Mouse (Mus musculus) ES-E14 (cell line): ENCODE data around the gene Cep152. TPM values are rescaled to one million over a fixed set of nuclear protein-coding genes. Genes with fewer than 3 reads are reported as not detected.

Experiments used
- DNase-seq: peaks from one replicate; pipeline ENCODE4 v3.0.0-alpha.2; 2013; ENCODE audit warnings: low read depth, low spot score
- H3K27ac ChIP-seq: 2 replicates; pipeline ENCODE4 v1.5.1; 2012; ENCODE audit warnings: low read depth, mild to moderate bottlenecking, low read length, moderate library complexity, mixed read lengths; ENCODE audit not compliant: poor library complexity, insufficient read depth, severe bottlenecking
- H3K36me3 ChIP-seq: 2 replicates; pipeline ENCODE4 v1.6.1; 2012; ENCODE audit warnings: mild to moderate bottlenecking, low read length, moderate library complexity, mixed read lengths; ENCODE audit not compliant: control insufficient read depth, poor library complexity, insufficient read depth, severe bottlenecking
- H3K4me1 ChIP-seq, 2 experiments: fragments of 150-350 bp in 1 of 2; sonication (generic) in 1 of 2; 2 replicates each; pipeline ENCODE4 v1.6.1; 2012; ENCODE audit warnings: low read length in 2 of 2, mild to moderate bottlenecking in 1 of 2, mixed read lengths in 1 of 2; ENCODE audit not compliant: control insufficient read depth in 2 of 2, insufficient read depth in 2 of 2, poor library complexity in 1 of 2
- H3K4me3 ChIP-seq, 2 experiments: fragments of 150-350 bp in 1 of 2; sonication (generic) in 1 of 2; 2 replicates each; pipeline ENCODE4 v1.5.1; 2012; ENCODE audit warnings: low read length in 2 of 2, low read depth in 1 of 2, mild to moderate bottlenecking in 1 of 2, mixed read lengths in 1 of 2; ENCODE audit not compliant: insufficient read depth in 1 of 2, poor library complexity in 1 of 2, severe bottlenecking in 1 of 2
- H3K9ac ChIP-seq: 2 replicates; pipeline ENCODE4 v1.6.1; 2012; ENCODE audit warnings: low read depth, mild to moderate bottlenecking, low read length, mixed read lengths; ENCODE audit not compliant: poor library complexity, insufficient read depth, severe bottlenecking
- H3K9me3 ChIP-seq: fragments of 150-350 bp; sonication (generic); 2 replicates; pipeline ENCODE4 v1.6.1; 2012; ENCODE audit warnings: low read depth, mild to moderate bottlenecking, low read length; ENCODE audit not compliant: control insufficient read depth, insufficient read depth
- CHD2 ChIP-seq: IDR thresholded peaks from 2 replicates; pipeline ENCODE4 v1.6.1; 2014; ENCODE audit warnings: mild to moderate bottlenecking, low read depth, low read length, inconsistent platforms
- HCFC1 ChIP-seq: IDR thresholded peaks from 2 replicates; pipeline ENCODE4 v1.6.1; 2012; ENCODE audit warnings: low read length, inconsistent platforms, borderline replicate concordance; ENCODE audit not compliant: insufficient read depth
- MAFK ChIP-seq: IDR thresholded peaks from 2 replicates; pipeline ENCODE4 v1.6.1; 2014; ENCODE audit warnings: mild to moderate bottlenecking, low read depth, low read length, inconsistent platforms; ENCODE audit not compliant: insufficient read depth
- ZC3H11A ChIP-seq: IDR thresholded peaks from 2 replicates; pipeline ENCODE4 v1.6.1; 2012; ENCODE audit warnings: low read depth, mild to moderate bottlenecking, inconsistent platforms, low read length, borderline replicate concordance
- ZNF384 ChIP-seq: IDR thresholded peaks from 2 replicates; pipeline ENCODE4 v1.6.1; 2012; ENCODE audit warnings: low read depth, low read length, inconsistent platforms
- in situ Hi-C, 2 experiments: fragments of 600-800 bp; cut with MboI; formaldehyde crosslinking; loops; one replicate each; pipeline ENCODE4 v1.15.1; 2025; ENCODE audit warnings: low sequenced_read_pairs in 2 of 2, inconsistent platforms in 1 of 2; ENCODE audit not compliant: unreplicated experiment in 2 of 2
- total RNA-seq: library from RNA; depleted of rRNA; stranded (reverse); fragments of 300-350 nt; gene quantifications from 2 replicates; pipeline ENCODE4 v1.2.3, GENCODE M21; 2012

Cep152 gene
- total RNA-seq, 1 experiment, result 12.5 TPM

GRCm38 (mm10) chr2:125653286-125653685, 28.4 kb upstream of the Cep152 start:
- H3K9ac ChIP-seq, result no peak overlapping the region
- no peaks in the 10 kb centered on the region for H3K9me3 ChIP-seq
- in situ Hi-C loops, result no loop called here
- no peaks in the 10 kb centered on the region for H3K4me1 ChIP-seq
- H3K27ac ChIP-seq, result no peak overlapping the region
- no peak for TF ChIP-seq ZC3H11A
- TF ChIP-seq HCFC1, result no peak
- TF ChIP-seq MAFK, result no peak
- TF ChIP-seq ZNF384, result no peak
- TF ChIP-seq CHD2, result no peak
- H3K36me3 ChIP-seq, result no peaks in the 10 kb centered on the region
- no peak overlapping the region for H3K4me3 ChIP-seq
- DNase-seq, result no peak

GRCm38 (mm10) chr2:125651563-125651962, 26.6 kb upstream of the Cep152 start:
- H3K9ac ChIP-seq, result no peak overlapping the region

GRCm38 (mm10) chr2:125650742-125651352, 25.9 kb upstream of the Cep152 start:
- no peaks in the 10 kb centered on the region for H3K4me1 ChIP-seq
- no peak overlapping the region for H3K27ac ChIP-seq
- no peak overlapping the region for H3K4me3 ChIP-seq
- no peak overlapping the region for H3K9ac ChIP-seq
- in situ Hi-C loops, result no loop called here
- no peak for DNase-seq
- H3K36me3 ChIP-seq, result no peaks in the 10 kb centered on the region
- no peaks in the 10 kb centered on the region for H3K9me3 ChIP-seq
- TF ChIP-seq MAFK (no peak), HCFC1 (no peak), ZNF384 (no peak), ZC3H11A (no peak), CHD2 (no peak)

More at GRCm38 (mm10) chr2:125651563-125651962, 26.6 kb upstream of the Cep152 start:
- DNase-seq, result no peak
- TF ChIP-seq HCFC1 (no peak), CHD2 (no peak), ZNF384 (no peak), ZC3H11A (no peak), MAFK (no peak)
- Histone ChIP-seq H3K36me3 (no peaks in the 10 kb centered on the region), H3K4me3 (no peak overlapping the region), H3K27ac (no peak overlapping the region), H3K4me1 (no peaks in the 10 kb centered on the region), H3K9me3 (no peaks in the 10 kb centered on the region)
- in situ Hi-C loops, result no loop called here

- no peaks in the 10 kb centered on the region for H3K9me3 ChIP-seq
- TF ChIP-seq MAFK (no peak), HCFC1 (no peak), CHD2 (no peak)
- DNase-seq, result no peak
- in situ Hi-C loops, result no loop called here
- no peak overlapping the region for H3K9ac ChIP-seq
- no peak overlapping the region for H3K4me3 ChIP-seq
- H3K36me3 ChIP-seq, result no peaks in the 10 kb centered on the region
- H3K27ac ChIP-seq, result no peak overlapping the region
- no peaks in the 10 kb centered on the region for H3K4me1 ChIP-seq
Measured at GRCm38 (mm10) chr2:125650038-125650437, 25.1 kb upstream of the Cep152 start.

GRCm38 (mm10) chr2:125644912-125645311, 20.0 kb upstream of the Cep152 start:
- in situ Hi-C loops, result no loop called here
- Histone ChIP-seq H3K4me3 (no peak overlapping the region), H3K36me3 (no peaks in the 10 kb centered on the region), H3K27ac (no peak overlapping the region), H3K4me1 (no peaks in the 10 kb centered on the region; a peak in 1 of 4 replicates), H3K9me3 (no peaks in the 10 kb centered on the region), H3K9ac (no peak overlapping the region)
- DNase-seq, result no peak
- no peak for TF ChIP-seq MAFK
- no peak for TF ChIP-seq CHD2
- TF ChIP-seq HCFC1, result no peak
- no peak for TF ChIP-seq ZNF384
- no peak for TF ChIP-seq ZC3H11A
